In the genomic region with DNA sequence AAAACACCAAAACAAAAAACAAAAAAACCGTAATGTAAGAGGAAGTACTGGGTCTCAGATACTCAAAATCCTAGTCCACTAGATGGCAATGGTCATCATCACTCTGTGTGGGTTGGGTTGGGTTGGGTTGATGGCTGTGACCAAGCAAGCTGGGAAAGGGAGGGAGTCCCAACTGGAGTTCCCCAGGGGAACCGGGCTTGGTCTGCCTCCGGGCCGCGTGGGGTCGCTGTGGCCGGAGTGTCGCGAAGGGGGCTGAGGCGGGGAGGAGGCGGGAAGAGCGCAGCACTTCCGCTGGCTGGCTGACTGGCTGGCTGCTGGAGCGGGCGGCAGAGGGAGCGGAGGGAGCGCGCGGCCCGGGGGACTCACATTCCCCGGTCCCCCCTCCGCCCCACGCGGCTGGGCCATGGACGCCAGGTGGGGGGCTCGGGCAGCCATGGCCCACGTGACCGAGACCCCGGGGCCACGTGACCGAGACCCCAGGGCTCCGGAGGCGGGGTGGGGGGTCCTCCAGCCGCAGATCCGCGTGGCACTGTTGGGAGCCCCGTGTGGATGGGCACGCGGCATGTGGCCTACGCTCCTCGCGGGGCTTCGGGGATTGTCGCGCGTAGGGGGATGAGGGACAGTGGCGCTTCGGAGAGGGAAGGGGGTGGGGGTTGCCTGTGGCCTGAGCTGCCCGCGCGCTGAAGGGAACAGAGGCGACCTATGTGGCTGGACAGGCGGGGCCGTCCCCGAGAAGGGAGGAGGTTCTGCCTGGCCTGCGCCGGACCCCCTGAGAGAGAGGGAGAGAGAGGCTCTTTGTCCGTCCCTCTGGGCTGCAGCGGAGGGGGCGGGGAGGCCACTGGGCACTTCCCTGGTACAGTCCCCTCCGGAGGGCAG, we compare ENCODE assay signal across 8 mouse cellular contexts. TPM values are rescaled to one million over a fixed set of nuclear protein-coding genes. Genes with fewer than 3 reads are reported as not detected.
DNase-seq lines count a peak whose midpoint lies in the region; ATAC-seq lines count a peak whose summit lies in the region.

A gene (plus strand): TSS at position 220 of the 876 bp plus-strand sequence.

- DNase-seq in adipocyte (ENCODE audit: low spot score), result peak; percentile 96
- DNase-seq in embryo, embryonic 11 days, result peak; percentile 95
- peak; percentile 94 for DNase-seq in gastrocnemius, postnatal 25 days
- DNase-seq in intestine, embryonic 14.5 days (ENCODE audit: low spot score), result peak; percentile 94
- DNase-seq in left cerebral cortex, postnatal 25 days (ENCODE audit: low spot score in 2 of 2), result peak; percentile 88 to 93
- peak; percentile 94 for DNase-seq in mesoderm, embryonic 11.5 days (ENCODE audit: low read depth, low spot score)
- peak; percentile 92 for DNase-seq in right cerebral cortex, postnatal 25 days
- DNase-seq in urinary bladder, postnatal 36 days (ENCODE audit: low spot score in 2 of 2), result peak; percentile 89 to 94

- peaks cover 21% of the 10 kb centered on the region for H3K4me1 ChIP-seq in intestine, embryonic 14.5 days (replicated peaks; ENCODE audit: control insufficient read depth, insufficient read depth, low read length)

- H3K4me3 ChIP-seq in intestine, embryonic 14.5 days (ENCODE audit: low read depth, low read length), result peak within 1 kb of the TSS; percentile 75

- intact Hi-C loops in left cerebral cortex, postnatal 25 days (cut with DNase I), result no loop called here

- H3K9ac ChIP-seq in intestine, embryonic 14.5 days (ENCODE audit: low read length), result peak within 1 kb of the TSS; percentile 90

- no peaks in the 10 kb centered on the region for H3K9me3 ChIP-seq in intestine, embryonic 14.5 days (ENCODE audit: control insufficient read depth, low read length)

- no peaks in the 10 kb centered on the region for H3K27me3 ChIP-seq in intestine, embryonic 14.5 days (replicated peaks; ENCODE audit: control insufficient read depth, insufficient read depth, low read length)

- peak within 1 kb of the TSS; percentile 93 for H3K4me2 ChIP-seq in intestine, embryonic 14.5 days (ENCODE audit: low read length)

- ATAC-seq in intestine, embryonic 14.5 days (replicated peaks; ENCODE audit: low FRiP score, low TSS enrichment, low read depth), result peak; percentile 70

- H3K36me3 ChIP-seq in intestine, embryonic 14.5 days (ENCODE audit: control insufficient read depth, insufficient read depth, low read length), result peaks cover 39% of the 10 kb centered on the region

- H3K27ac ChIP-seq in intestine, embryonic 14.5 days (ENCODE audit: low read depth), result peak within 1 kb of the TSS; percentile 82

- WGBS in intestine, embryonic 14.5 days, result under 1% methylated on average over 60 of the region's 61 CpGs

RNA-seq across cellular contexts. Expression of the gene that starts here (rescaled TPM):
- 10 to 100 TPM; 17.5 to 21.5 TPM for total RNA-seq in gastrocnemius, postnatal 25 days (2021)
- polyA plus RNA-seq in intestine, embryonic 14.5 days (2014; fragmentation: Nextera tagmentation; extraction: Ambion mirVana), result 136 and 146 TPM in 2 replicates
- total RNA-seq in left cerebral cortex, postnatal 25 days (2021), result 10 to 100 TPM; 30.3 to 32.2 TPM

Comparison
In these comparisons a context has a peak if more than half of its experiments do, and no peak if none do; other contexts are left out.
1. Peak in every context shown above with its lines: DNase-seq, ATAC-seq, H3K4me3 ChIP-seq and H3K27ac ChIP-seq.